Comparison of ENCODE assay signal across 18 mouse cellular contexts in genomic region chr10:82777075-82777474, GRCm38 (mm10). TPM values are rescaled to one million over a fixed set of nuclear protein-coding genes. Genes with fewer than 3 reads are reported as not detected.
DNase-seq lines count a peak whose midpoint lies in the region; ATAC-seq lines count a peak whose summit lies in the region.
"Had no signal": no experiment of that assay in that cellular context is flagged by ENCODE, and none has a peak within 500 bp of the region (broad histone marks: within the 10 kb centered on the region; RNA-seq: fewer than 3 reads in every experiment).

No protein-coding gene starts in this region.

- no peak overlapping the region for H3K9ac ChIP-seq in heart, embryonic 12.5 days
- H3K9ac ChIP-seq in neural tube, embryonic 15.5 days (replicated peaks) = no peak overlapping the region
- H3K9ac ChIP-seq: heart, embryonic 15.5 days; limb, embryonic 15.5 days; neural tube, embryonic 13.5 days had no signal

- intact Hi-C loops in left cerebral cortex, postnatal 4 days (cut with DNase I) = no loop called here

- H3K36me3 ChIP-seq in heart, embryonic 12.5 days = no peaks in the 10 kb centered on the region
- H3K36me3 ChIP-seq in neural tube, embryonic 15.5 days = no peaks in the 10 kb centered on the region
- H3K36me3 ChIP-seq: heart, embryonic 15.5 days; limb, embryonic 15.5 days; neural tube, embryonic 13.5 days had no signal

- no peak overlapping the region for H3K27ac ChIP-seq in heart, embryonic 12.5 days (ENCODE audit: poor library complexity, severe bottlenecking)
- no peak overlapping the region for H3K27ac ChIP-seq in neural tube, embryonic 15.5 days (replicated peaks)
- H3K27ac ChIP-seq: heart, embryonic 15.5 days; limb, embryonic 15.5 days; neural tube, embryonic 13.5 days had no signal

- peaks cover 4% of the 10 kb centered on the region; the same call in 1 of the 2 replicates for H3K9me3 ChIP-seq in heart, embryonic 12.5 days (replicated peaks)
- no peaks in the 10 kb centered on the region for H3K9me3 ChIP-seq in neural tube, embryonic 15.5 days (replicated peaks)
- H3K9me3 ChIP-seq: heart, embryonic 15.5 days; limb, embryonic 15.5 days; neural tube, embryonic 13.5 days had no signal

- H3K4me1 ChIP-seq in heart, embryonic 12.5 days (replicated peaks) = peaks cover 12% of the 10 kb centered on the region
- H3K4me1 ChIP-seq in neural tube, embryonic 15.5 days = peaks cover 7% of the 10 kb centered on the region; the same call in 1 of the 2 replicates

- no peak overlapping the region for H3K4me2 ChIP-seq in heart, embryonic 12.5 days
- no peak overlapping the region for H3K4me2 ChIP-seq in neural tube, embryonic 15.5 days
- H3K4me2 ChIP-seq: limb, embryonic 15.5 days; neural tube, embryonic 13.5 days had no signal

- H3K27me3 ChIP-seq in heart, embryonic 12.5 days (replicated peaks) = no peaks in the 10 kb centered on the region
- H3K27me3 ChIP-seq in neural tube, embryonic 15.5 days (replicated peaks) = no peaks in the 10 kb centered on the region
- H3K27me3 ChIP-seq: heart, embryonic 15.5 days; limb, embryonic 15.5 days; neural tube, embryonic 13.5 days had no signal

- WGBS in heart, embryonic 12.5 days = 63% methylated on average over 2 of the region's 2 CpGs
- WGBS in neural tube, embryonic 15.5 days = 66% methylated on average over 2 of the region's 2 CpGs

- no peak for DNase-seq in heart, adult 9 months (ENCODE audit: low spot score in 2 of 2)
- DNase-seq in NIH3T3 (ENCODE audit: low read depth) (peak; percentile 77), liver (peak; percentile 66)
- no peak for DNase-seq in layer of hippocampus, adult 18-20 months (ENCODE audit: low spot score in 2 of 2)
- DNase-seq in left cerebral cortex, postnatal 4 days = no peak
- DNase-seq: adrenal gland, postnatal 36 days; kidney, adult 18-20 months; kidney, postnatal 14 days; lung, postnatal 10 days; right cerebral cortex, postnatal 25 days; thymus, postnatal 25 days had no signal

- peak; percentile 65 for ATAC-seq in heart, embryonic 12.5 days (ENCODE audit: insufficient number of reproducible peaks, low FRiP score)
- peak; percentile 48 for ATAC-seq in megakaryocyte progenitor cell, adult 5-6 weeks (replicated peaks; ENCODE audit: poor library complexity)
- no peak for ATAC-seq in neural tube, embryonic 15.5 days (ENCODE audit: low FRiP score)
- ATAC-seq: forebrain, embryonic 14.5 days had no signal

- H3K4me3 ChIP-seq in heart, embryonic 12.5 days = no peak overlapping the region
- H3K4me3 ChIP-seq in neural tube, embryonic 15.5 days (replicated peaks) = no peak overlapping the region
- H3K4me3 ChIP-seq: heart, embryonic 15.5 days; limb, embryonic 15.5 days; neural tube, embryonic 13.5 days had no signal

RNA-seq across cellular contexts. Expression of gene Nfyb, which starts 13.1 kb away (rescaled TPM):
- polyA plus RNA-seq in heart, embryonic 12.5 days (2016; fragmentation: Nextera tagmentation; extraction: Ambion mirVana) = 28.1 and 29.3 TPM in 2 replicates
- total RNA-seq in megakaryocyte progenitor cell, adult 5-6 weeks (2015) = 36.2 and 41.8 TPM in 2 replicates
- 65.0 and 92.2 TPM in 2 replicates for total RNA-seq in megakaryocyte progenitor cell, adult 5-6 weeks (2017)
- total RNA-seq in layer of hippocampus, adult 18-20 months (2021) = 10 to 100 TPM; 60.9 to 65.1 TPM
- 35.9 and 38.5 TPM in 2 replicates for polyA plus RNA-seq in neural tube, embryonic 15.5 days (2015; fragmentation: Nextera tagmentation; extraction: Ambion mirVana)
- total RNA-seq in left cerebral cortex, postnatal 4 days (2021) = 10 to 100 TPM; 50.6 to 54.3 TPM

RNA-seq across cellular contexts. Expression of gene Txnrd1, which starts 56.7 kb away (rescaled TPM):
- 90.9 and 92.6 TPM in 2 replicates for polyA plus RNA-seq in heart, embryonic 12.5 days (2016; fragmentation: Nextera tagmentation; extraction: Ambion mirVana)
- total RNA-seq in megakaryocyte progenitor cell, adult 5-6 weeks (2015) = 50.6 and 56.6 TPM in 2 replicates
- total RNA-seq in megakaryocyte progenitor cell, adult 5-6 weeks (2017) = 96.0 and 102 TPM in 2 replicates
- total RNA-seq in layer of hippocampus, adult 18-20 months (2021) = 10 to 100 TPM; 47.7 to 56.7 TPM
- 89.1 and 94.5 TPM in 2 replicates for polyA plus RNA-seq in neural tube, embryonic 15.5 days (2015; fragmentation: Nextera tagmentation; extraction: Ambion mirVana)
- 10 to 100 TPM; 90.2 to 94.2 TPM for total RNA-seq in left cerebral cortex, postnatal 4 days (2021)

Comparison
In these comparisons a context has a peak if more than half of its experiments do, and no peak if none do; other contexts are left out.
1. DNase-seq: peak in NIH3T3 (single experiment) and liver (single experiment); none in heart, adult 9 months (0 of 2), layer of hippocampus, adult 18-20 months (0 of 2) and left cerebral cortex, postnatal 4 days (single experiment).